Mouse (Mus musculus): Measurements from ENCODE around the gene Vmn1r2. TPM values are rescaled to one million over a fixed set of nuclear protein-coding genes. Genes with fewer than 3 reads are reported as not detected.
"Not testable (repeated sequence)": the region's sequence is repeated elsewhere in the genome, so short reads cannot be mapped to it uniquely, and the experiment has no call there.

Gene Vmn1r2
- polyA plus RNA-seq (2015; fragmentation: Nextera tagmentation; extraction: Ambion mirVana), result not detected in 2 replicates

DNA sequence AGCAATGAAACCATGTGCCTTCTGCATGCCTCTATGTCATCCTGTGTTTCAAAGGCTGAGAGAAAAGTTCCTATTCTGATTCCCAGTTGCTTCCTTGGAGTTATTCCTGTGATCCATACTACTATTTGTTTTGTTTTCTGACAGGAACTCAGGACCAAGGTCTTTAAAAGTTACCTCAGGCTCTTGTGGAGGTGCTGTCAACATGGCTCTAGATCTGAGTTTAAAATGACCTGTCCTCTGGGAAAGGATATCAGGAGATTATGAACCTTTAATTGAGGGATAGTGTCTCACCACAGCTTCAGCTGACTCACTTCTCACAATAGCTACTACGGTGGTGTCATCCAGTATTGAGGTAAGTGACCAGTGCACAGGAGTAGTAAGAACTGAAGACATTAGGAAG lies at the start of gene Vmn1r2:
Gene Vmn1r2, plus strand, starts transcription at position 301 of the 400 bp plus-strand sequence.
- H3K36me3 ChIP-seq (ENCODE audit: poor library complexity, severe bottlenecking); H3K27ac ChIP-seq; ATAC-seq; H3K27me3 ChIP-seq; H3K4me3 ChIP-seq; H3K4me2 ChIP-seq; H3K9ac ChIP-seq; H3K4me1 ChIP-seq: not testable (repeated sequence)
- WGBS, result no CpG with 5 or more reads among the region's 1 CpGs
- peaks cover 21% of the 10 kb centered on the region for H3K9me3 ChIP-seq (replicated peaks)

DNA sequence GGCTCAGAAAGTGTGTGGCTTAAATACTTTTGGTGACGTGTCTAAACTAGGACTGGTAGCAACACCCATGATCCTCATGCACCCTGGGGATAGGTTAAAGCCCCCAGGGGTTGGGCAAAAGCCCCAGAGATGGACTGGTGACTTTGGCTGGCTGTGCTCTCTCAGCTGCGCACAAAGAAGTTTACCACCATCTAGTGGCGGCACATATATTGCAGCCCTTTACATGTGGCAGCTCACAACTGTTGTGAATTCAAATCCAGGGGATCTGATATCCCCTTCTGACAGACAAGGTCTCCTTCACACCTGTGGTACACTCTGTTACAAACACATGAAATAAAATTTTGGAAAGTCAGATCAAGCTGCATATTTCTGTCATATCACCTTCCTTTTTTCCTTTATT lies 19.2 kb upstream of the Vmn1r2 start:
- not testable (repeated sequence) for H3K27ac ChIP-seq; H3K9me3 ChIP-seq (replicated peaks); H3K4me2 ChIP-seq; H3K9ac ChIP-seq; H3K4me3 ChIP-seq; ATAC-seq; H3K27me3 ChIP-seq; H3K4me1 ChIP-seq; H3K36me3 ChIP-seq (ENCODE audit: poor library complexity, severe bottlenecking)
- no CpG with 5 or more reads among the region's 3 CpGs for WGBS

DNA sequence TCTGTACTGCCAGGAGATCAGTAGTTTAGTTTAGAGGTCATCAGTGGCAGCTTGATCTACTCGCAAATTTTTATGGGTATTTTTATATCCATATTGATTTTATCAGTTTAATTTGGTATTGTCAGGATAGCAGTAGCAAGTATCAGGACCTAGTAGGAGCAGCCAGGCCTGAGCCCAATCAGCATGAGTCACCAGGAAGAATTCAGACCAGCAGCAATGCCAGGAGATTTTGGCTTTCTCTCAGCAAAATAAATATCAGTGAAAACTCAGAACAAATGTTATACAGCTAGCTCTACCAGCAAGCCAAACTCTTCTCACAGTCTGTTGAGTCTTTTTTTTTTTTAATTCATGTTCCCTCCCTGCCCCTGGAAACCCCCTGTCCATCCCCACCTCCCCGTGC lies 13.8 kb upstream of the Vmn1r2 start:
- not testable (repeated sequence) for H3K9me3 ChIP-seq (replicated peaks); H3K27me3 ChIP-seq; H3K9ac ChIP-seq; H3K4me1 ChIP-seq; ATAC-seq; H3K4me3 ChIP-seq; H3K4me2 ChIP-seq; H3K36me3 ChIP-seq (ENCODE audit: poor library complexity, severe bottlenecking); H3K27ac ChIP-seq
- WGBS, result 78% methylated on average over 2 of the region's 2 CpGs

DNA sequence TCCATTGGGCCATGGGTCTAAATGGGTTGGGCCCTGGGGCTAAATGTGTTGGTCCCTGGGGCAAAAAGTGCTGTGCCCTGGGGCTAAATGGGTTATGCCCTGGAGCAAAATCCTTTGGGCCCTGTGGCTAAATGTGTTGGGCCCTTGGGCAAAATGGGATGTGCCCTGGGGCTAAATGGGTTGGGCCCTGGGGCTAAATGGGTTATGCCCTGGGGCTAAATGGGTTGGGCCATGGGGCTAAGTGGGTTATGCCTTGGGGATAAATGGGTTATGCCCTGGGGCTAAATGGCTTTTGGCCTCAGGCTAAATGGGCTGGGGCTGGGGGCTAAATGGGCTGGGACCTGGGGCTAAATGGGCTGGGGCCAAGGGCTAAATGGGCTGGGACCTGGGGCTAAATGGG lies 2.7 kb upstream of the Vmn1r2 start:
- not testable (repeated sequence) for H3K4me3 ChIP-seq; H3K4me1 ChIP-seq; ATAC-seq; H3K27ac ChIP-seq; H3K27me3 ChIP-seq; H3K4me2 ChIP-seq; H3K9ac ChIP-seq; H3K36me3 ChIP-seq (ENCODE audit: poor library complexity, severe bottlenecking)
- peaks cover 21% of the 10 kb centered on the region for H3K9me3 ChIP-seq (replicated peaks)

DNA sequence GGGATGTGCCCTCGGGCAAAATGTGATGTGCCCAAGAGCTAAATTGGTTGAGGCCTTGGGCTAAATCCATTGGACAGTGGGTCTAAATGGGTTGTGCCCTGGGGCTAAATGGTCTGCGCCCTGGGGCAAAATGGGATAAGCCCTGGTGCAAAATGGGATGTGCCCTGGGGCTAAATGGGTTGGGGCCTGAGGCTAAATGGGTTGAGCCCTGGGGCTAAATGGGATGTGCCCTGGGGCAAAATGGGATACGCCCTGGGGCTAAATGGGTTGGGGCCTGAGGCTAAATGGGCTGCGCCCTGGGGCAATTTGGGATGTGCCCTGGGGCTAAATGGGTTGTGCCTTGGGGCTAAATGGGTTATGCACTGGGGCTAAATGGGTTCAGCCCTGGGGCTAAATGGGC lies 2.1 kb upstream of the Vmn1r2 start:
- Histone ChIP-seq H3K4me2 (no peak overlapping the region), H3K36me3 (ENCODE audit: poor library complexity, severe bottlenecking) (no peaks in the 10 kb centered on the region), H3K4me3 (no peak overlapping the region), H3K27ac (no peak overlapping the region), H3K9me3 (replicated peaks) (peaks cover 21% of the 10 kb centered on the region), H3K4me1 (no peaks in the 10 kb centered on the region), H3K27me3 (no peaks in the 10 kb centered on the region), H3K9ac (no peak overlapping the region)
- ATAC-seq, result 0 out of 2 replicates have a peak, but pooled peaks have one; percentile 45
- 88% methylated on average over 4 of the region's 4 CpGs for WGBS

DNA sequence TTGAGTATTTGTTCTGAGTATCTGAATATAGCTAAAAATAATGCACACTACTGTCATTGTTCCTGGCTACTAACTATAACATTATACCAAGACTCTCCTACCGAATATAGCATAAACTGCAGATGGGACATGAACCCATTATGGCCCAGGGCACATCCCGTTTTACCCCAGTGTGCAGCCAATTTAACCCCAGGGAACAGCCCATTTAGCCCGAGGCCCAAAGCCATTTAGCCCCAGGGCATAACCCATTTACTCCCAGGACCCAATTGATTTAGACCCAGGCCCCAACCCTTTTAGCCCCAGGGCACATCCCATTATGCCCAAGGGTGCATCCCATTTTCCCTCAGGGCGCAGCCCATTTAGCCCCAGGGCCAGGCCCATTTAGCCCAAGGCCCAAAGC lies 7.5 kb downstream of the Vmn1r2 start:
- H3K4me1 ChIP-seq; H3K4me2 ChIP-seq; H3K27me3 ChIP-seq; H3K27ac ChIP-seq; H3K4me3 ChIP-seq; H3K36me3 ChIP-seq (ENCODE audit: poor library complexity, severe bottlenecking); ATAC-seq; H3K9ac ChIP-seq: not testable (repeated sequence)
- peaks cover 40% of the 10 kb centered on the region for H3K9me3 ChIP-seq (replicated peaks)
- 78% methylated on average over 4 of the region's 4 CpGs for WGBS

DNA sequence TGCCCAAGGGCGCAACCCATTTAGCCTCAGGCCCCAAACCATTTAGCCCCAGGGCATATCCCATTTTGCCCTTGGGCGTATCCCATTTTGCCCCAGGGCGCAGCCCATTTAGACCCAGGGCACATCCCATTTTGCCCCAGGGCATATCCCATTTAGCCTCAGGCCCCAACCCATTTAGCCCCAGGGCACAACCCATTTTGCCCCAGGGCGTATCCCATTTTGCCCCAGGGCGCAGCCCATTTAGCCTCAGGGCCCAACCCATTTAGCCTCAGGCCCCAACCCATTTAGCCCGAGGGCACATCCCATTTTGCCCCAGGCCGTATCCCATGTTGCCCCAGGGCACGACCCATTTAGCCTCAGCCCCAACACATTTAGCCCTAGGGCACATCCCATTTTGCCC lies 8.6 kb downstream of the Vmn1r2 start:
- H3K4me3 ChIP-seq; H3K27ac ChIP-seq; H3K9ac ChIP-seq; H3K4me1 ChIP-seq; ATAC-seq; H3K4me2 ChIP-seq; H3K36me3 ChIP-seq (ENCODE audit: poor library complexity, severe bottlenecking); H3K27me3 ChIP-seq: not testable (repeated sequence)
- peaks cover 51% of the 10 kb centered on the region for H3K9me3 ChIP-seq (replicated peaks)
- 82% methylated on average over 7 of the region's 8 CpGs for WGBS

GRCm38 (mm10) chr4:3176195-3176594 lies 9.1 kb downstream of the Vmn1r2 start:
- 88% methylated on average over 6 of the region's 6 CpGs for WGBS
- ATAC-seq; H3K4me2 ChIP-seq; H3K4me3 ChIP-seq; H3K27me3 ChIP-seq; H3K27ac ChIP-seq; H3K9ac ChIP-seq; H3K4me1 ChIP-seq; H3K36me3 ChIP-seq (ENCODE audit: poor library complexity, severe bottlenecking): not testable (repeated sequence)
- H3K9me3 ChIP-seq (replicated peaks), result peaks cover 56% of the 10 kb centered on the region

DNA sequence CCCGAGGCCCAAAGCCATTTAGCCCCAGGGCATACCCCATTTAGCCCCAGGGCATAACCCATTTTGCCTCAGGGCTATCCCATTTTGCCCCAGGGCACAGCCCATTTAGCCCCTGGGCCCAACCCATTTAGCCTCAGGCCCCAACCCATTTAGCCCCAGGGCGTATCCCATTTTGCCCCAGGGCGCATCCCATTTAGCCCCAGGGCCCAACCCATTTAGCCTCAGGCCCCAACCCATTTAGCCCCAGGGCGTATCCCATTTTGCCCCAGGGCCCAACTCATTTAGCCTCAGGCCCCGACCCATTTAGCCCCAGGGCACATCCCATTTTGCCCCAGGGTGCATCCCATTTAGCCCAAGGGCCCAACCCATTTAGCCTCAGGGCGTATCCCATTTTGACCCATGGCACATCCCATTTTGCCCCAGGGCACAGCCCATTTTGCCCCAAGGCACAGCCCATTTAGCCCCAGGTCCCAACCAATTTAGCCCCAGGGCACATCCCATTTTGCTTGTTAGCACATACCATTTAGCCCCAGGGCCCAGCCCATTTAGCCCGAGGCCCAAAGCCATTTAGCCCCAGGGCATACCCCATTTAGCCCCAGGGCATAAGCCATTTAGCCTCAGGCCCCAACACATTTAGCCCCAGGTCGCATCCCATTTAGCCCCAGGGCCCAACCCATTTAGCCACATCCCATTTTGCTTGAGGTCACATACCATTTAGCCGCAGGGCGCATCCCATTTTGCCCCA lies 9.8 kb downstream of the Vmn1r2 start:
- H3K4me3 ChIP-seq; H3K27ac ChIP-seq; H3K36me3 ChIP-seq (ENCODE audit: poor library complexity, severe bottlenecking); H3K4me1 ChIP-seq; H3K4me2 ChIP-seq; H3K27me3 ChIP-seq; H3K9ac ChIP-seq; ATAC-seq: not testable (repeated sequence)
- WGBS, result 88% methylated on average over 10 of the region's 10 CpGs
- H3K9me3 ChIP-seq (replicated peaks), result peaks cover 58% of the 10 kb centered on the region

GRCm38 (mm10) chr4:3185258-3185657 lies 18.1 kb downstream of the Vmn1r2 start, which contains the start of gene Vmn1r3:
TSS of gene Vmn1r3 (minus strand) at chr4:3185358.
- whole genome bisulfite sequencing, result 87% methylated on average over 1 of the region's 1 CpGs
- not testable (repeated sequence) for H3K9ac ChIP-seq; H3K27me3 ChIP-seq; H3K36me3 ChIP-seq (ENCODE audit: poor library complexity, severe bottlenecking); H3K4me2 ChIP-seq; ATAC-seq; H3K4me3 ChIP-seq; H3K4me1 ChIP-seq; H3K27ac ChIP-seq
- peaks cover 17% of the 10 kb centered on the region for H3K9me3 ChIP-seq (replicated peaks)

DNA sequence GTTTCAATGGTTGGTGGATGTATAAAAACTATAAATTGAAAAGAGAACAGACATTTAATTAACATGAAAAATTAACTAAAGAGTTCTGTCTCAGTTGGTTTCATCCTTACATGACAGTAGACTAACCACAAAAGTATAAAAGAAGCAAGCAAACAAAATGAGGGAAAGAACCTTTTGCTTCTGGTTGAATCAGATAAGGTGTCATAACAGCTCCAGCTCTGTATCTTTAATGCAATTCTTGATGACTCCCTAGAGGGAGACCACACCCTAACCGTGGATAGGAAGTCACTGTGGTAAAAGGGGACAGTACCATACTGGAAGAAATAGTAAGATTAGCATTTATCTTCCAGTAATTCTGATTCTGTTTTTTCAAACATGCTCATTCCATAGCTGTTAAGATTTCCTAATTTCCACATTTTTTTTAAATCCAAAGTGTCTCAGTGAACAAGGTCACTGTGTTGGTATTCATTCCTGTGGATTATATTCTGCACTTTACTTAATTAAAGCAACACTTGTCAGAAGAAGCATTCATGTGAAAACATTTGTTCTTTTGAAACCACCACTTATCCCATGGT lies 42.6 kb downstream of the Vmn1r2 start:
- not testable (repeated sequence) for H3K4me3 ChIP-seq; H3K36me3 ChIP-seq (ENCODE audit: poor library complexity, severe bottlenecking); H3K27ac ChIP-seq; H3K4me1 ChIP-seq; H3K27me3 ChIP-seq; H3K9ac ChIP-seq; H3K9me3 ChIP-seq (replicated peaks); ATAC-seq; H3K4me2 ChIP-seq
- 60% methylated on average over 1 of the region's 1 CpGs for WGBS

GRCm38 (mm10) chr4:3213349-3213748 lies 46.2 kb downstream of the Vmn1r2 start:
- H3K4me1 ChIP-seq; H3K9ac ChIP-seq; H3K4me2 ChIP-seq; ATAC-seq; H3K9me3 ChIP-seq (replicated peaks); H3K4me3 ChIP-seq; H3K27ac ChIP-seq; H3K27me3 ChIP-seq; H3K36me3 ChIP-seq (ENCODE audit: poor library complexity, severe bottlenecking): not testable (repeated sequence)
- WGBS, result 81% methylated on average over 4 of the region's 4 CpGs

- H3K4me3 ChIP-seq; H3K36me3 ChIP-seq (ENCODE audit: poor library complexity, severe bottlenecking); H3K4me1 ChIP-seq; H3K9ac ChIP-seq; H3K27me3 ChIP-seq; H3K9me3 ChIP-seq (replicated peaks); H3K27ac ChIP-seq; H3K4me2 ChIP-seq; ATAC-seq: not testable (repeated sequence)
- WGBS, result 74% methylated on average over 2 of the region's 2 CpGs
These were observed 49.3 kb downstream of the Vmn1r2 start for GRCm38 (mm10) chr4:3216382-3216781.
